Mouse (Mus musculus) spleen, postnatal 36 days (tissue): ENCODE data around the gene Txnrd2.

Experiments
- DNase-seq, 2 experiments: peaks; one replicate each; pipeline ENCODE4 v3.0.0; 2022; ENCODE audit warnings: low spot score in 2 of 2, mixed read lengths in 1 of 2

Gene Txnrd2

DNA sequence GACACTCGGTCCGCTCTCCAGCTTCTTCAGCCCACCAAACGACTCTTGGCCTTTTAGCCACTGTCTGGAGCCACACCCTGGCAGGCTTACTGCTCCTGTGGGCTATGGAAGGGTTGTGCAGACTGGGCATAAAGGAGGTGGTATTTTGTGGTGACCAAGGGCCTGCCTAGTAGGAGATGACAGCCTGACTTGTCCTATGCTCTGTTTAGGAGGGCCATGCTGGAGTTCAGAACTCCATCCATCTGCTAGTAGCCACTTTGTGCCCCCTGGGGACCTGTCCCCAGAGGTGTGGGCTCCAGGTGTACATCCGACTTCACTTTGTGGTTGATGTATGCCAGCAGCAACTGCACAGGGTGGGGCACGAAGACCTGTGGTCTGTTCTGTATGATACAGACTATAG is 32.6 kb upstream of the Txnrd2 start:
- no peak for DNase-seq

DNA sequence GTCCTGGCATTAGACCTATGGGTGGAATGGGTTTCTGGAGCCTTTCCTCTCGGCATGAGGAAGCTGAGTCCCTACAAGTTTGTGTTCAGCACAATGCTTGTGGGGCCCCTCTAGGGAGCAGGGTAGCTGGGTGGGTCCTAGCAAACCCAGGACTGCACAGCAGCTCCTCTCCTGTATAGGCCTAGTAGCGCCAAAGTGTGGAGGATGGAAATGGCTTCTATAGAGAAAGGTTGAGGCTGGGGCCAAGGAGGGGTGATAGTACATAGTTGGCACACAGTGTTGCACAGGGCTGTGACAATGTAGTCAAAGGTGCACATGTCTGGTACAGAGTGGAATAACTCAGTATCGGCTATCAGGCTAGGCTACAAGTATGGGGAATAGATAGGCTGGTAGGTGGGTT is 32.1 kb upstream of the Txnrd2 start:
- DNase-seq = no peak

DNA sequence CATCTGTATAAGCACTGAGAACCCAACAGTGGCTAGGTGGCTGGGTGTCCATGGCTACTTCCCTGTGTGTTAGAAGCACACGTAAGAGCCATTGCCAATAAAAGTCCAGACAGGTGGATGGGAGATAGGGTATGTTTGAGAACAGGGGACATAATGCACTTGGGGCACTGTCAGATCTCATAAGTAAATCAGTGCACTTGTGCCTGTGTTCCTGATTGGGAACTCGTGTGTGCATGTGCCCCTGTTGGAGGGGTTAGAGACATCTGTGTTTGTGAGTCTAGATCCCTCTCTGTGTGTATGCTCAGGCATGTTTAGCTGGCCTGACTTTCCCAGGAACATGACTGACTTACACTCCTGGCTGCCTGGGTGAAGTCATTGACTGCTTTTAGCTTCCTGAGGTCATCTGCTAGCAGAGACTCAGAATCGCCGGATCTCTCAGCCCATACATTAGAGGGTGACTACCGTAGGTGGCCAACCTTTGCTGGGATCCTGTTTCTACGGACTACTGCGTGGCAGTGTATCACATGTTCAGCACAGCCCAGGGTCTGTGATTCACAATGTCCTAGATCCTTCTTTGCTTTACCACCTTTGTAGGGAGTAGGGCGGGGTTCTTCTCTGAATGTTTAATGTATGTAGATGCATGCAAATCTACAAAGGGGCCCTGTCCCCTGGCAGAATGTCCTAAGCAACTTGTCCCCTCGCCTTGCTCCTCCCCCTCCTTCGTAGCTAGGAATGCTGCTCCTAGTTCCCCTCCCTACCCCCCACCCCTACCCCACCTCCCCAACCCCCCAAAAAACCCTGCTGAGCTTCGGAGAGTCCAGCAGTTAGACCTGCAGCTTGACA is 31.2 kb upstream of the Txnrd2 start:
- no peak for DNase-seq

DNA sequence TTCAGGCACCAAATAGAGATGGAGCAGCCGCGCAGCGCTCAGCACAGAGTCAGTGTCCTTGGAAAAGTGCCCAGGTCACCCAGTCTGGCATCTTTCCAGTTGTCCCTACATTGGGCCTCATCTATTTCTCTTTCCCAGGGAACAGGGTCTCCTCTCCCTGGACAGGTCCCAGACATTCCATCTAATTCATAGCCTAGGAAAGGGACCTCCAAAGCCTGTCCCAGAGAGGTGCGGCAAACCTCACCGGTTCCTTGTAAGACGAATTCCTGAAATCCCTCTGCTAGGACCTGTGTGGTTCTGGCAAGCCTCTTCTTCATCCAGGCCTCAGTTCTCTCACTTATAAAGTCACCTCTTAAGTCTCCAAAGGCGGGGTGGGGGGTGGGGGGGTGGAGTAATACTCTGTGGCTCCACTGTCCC is 30.6 kb upstream of the Txnrd2 start:
- no peak for DNase-seq

DNA sequence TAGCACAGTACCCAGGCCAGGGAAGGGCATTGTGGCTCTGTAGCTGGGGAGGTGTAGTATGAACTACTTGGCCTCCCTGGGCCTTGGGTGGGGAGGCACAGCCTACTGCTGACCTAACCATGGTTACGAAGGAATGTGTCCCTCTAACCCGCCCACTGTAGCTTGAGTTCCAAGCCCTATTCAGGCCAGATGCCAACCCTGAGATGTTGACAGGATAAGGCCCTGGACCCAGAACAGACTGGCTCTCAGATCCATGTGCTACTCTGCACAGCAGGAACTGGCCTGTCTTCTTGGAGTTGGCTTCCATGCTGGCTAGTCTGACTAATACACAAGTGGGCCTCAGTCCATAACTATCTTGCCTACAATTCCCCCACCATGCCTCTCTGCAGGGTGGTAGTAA is 30.0 kb upstream of the Txnrd2 start:
- DNase-seq = no peak

DNA sequence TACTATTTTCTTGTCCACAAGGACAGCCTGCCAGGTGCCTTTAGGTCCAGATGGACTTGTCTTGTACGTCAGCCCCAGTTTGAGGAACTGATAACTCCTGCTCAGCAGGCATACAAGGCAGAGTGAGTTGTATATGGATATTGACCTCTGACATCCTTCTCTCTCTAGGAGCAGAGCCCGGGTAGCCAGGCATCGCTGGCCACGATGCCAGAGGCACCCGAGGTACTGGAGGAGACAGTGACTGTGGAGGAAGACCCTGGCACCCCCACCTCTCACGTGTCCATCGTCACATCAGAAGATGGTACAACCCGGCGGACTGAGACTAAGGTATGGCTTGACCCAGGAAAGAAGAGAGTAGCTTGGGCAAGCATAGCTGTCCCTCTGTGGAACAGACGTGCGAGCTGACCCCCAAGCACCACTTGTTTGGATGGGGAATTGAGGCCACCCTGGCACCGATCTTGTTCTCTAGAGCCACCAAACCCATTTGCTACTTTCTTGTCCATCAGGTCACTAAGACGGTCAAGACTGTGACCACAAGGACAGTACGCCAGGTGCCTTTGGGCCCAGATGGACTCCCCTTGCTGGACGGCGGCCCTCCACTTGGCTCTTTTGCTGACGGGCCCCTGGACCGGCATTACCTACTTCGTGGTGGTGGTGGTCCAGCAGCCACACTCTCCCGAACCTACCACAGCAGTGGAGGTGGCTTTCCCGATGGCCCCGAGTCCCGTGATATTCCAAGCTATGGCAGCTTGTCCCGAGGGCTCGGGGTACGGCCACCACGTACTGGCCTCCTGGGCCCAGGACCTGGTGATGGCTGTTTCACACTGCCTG is 29.2 kb upstream of the Txnrd2 start:
- no peak for DNase-seq

DNA sequence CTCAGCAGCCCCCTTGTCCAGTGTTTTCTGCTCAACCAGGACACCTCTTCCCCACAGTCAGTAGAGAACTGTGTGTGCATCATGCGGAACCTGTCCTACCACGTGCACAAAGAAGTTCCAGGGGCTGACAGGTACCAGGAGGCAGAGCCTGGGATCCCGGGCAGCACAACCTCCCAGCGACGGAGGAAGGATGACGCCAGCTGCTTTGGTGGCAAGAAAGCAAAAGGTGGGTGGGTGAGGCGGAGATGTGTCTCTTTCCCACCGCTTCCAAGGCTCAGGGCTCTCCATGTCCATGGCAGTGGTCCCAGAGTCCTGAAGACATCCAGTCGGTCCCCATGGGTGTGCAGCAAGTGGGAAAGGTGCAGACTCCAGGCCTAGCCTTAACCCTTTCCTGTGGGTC is 26.2 kb upstream of the Txnrd2 start:
- no peak for DNase-seq

DNA sequence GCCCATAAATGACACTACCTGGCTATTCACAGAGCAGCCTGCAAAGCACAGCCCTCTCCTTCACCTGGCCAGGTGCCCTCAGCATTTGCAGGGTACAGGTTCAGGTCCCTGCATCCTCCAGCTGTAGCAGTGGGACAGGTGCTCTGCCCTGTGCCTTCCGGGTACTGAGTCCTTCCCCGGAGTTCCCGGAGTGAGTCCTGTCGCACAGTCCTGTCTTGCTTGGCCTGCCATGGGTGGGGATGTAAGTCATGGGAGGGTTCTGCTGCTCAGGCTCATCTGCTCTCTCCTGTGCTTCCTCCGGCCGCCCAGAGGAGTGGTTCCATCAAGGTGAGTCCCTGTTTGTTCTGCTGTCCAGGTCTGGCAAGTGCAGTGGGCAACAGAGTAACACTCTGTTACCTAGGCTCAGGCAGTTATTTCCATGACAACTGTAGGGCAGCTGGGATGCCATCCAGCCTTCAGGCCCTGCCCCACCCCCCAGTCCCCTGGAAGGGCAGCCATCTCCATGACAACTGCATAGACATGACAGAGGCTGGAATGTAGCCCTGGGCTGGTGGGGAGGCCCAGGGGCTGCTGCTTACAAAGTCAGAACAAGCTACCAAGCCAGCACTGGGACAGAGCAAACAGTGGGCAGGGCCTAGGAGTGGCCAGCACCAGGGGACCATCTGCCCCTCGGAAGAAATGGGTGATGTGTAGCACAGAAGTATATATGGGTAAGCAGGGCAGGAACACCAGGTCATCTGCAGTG is 25.5 kb upstream of the Txnrd2 start:
- no peak for DNase-seq

DNA sequence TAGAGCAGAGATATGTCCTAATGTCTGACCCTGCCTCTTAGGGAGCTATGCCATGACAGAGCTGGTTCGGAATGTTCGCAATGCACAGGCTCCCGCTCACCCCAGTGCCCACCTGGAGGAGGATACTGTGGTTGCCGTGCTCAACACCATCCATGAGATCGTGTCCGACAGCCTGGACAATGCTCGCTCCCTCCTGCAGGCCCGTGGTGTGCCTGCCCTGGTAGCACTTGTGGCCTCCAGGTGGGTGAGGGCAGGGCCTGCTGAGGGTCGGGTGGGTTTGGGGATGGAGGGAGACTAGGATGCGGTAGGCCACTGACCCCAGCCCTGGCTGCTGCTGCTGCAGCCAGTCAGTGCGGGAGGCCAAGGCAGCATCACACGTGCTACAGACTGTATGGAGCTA is 22.9 kb upstream of the Txnrd2 start:
- no peak for DNase-seq

DNA sequence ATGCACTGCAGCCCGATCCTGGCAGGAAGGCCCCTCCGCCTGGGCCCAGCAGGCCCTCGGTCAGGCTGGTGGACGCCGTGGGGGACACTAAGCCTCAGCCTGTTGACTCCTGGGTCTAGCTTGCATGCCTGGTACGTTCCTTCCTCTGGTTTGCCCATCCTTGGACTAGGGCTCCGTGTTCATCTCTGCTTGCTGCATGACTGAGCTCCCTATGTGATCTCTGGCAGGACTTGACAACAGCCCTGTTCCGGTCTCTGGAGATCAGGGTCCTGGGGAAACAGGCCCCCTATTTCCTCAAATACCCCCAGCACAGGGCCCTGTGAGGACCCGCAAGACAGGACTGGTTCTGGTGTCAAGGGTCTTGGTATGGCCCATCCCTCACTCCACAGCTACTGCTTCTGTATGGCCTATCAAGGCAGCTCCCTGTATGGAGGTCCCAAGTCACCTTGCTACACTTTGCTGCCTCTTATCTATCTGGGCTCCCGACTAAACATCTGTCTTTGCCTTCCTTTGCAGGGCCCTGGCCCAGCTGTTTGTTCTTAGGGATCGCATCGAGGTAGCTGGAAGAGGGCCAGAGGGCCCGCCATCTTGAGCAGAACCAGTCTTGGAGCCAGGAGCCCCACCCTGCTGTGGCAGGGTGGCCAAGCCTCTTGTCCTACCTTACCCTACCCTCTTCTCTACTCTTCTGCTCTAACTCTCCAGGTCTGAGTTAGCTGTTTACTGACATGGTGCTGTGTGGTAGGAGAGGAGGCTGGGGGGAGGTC is 20.9 kb upstream of the Txnrd2 start:
- peak in 1 of 2 experiments; percentile 52 for DNase-seq

DNA sequence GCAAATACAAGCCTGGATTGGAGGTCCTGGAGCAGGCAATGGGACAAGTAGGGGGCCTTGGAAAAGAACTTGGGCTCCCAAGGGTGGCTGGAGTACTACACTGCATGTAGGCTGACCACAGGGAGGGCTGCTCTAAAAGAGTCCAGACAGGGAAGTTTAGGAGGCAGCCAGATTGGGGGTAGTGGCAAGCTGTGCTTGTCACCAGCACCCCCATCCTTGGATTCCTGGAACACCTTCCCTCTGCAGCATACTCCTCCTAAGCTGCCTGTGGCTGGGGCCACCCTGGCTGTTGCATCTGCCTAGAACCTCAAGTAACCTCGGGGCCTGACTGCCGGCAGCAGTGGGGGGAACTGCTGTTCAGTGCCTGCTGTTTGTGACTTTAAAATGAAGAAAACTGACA is 20.3 kb upstream of the Txnrd2 start:
- DNase-seq = no peak

DNA sequence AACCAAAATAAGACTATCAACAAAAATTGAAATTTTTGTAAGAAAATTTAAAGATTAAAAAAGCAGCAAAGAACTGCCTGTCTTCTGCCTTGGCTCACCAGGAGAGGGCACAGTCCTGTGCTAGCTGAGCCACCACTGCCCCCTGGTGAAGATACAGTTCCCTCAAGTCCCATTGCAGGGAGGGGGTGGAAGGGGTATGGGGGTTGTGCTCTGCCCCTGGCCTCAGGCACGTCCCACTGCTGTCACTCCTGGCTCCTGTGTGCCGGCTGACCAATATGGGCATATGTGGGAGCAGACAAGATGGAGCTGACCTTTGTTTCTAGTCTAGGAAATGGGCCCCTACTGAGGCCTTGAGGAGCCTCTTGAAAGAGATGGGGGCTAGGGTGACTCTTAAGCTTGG is 19.9 kb upstream of the Txnrd2 start:
- peak in 1 of 2 experiments; percentile 53 for DNase-seq

DNA sequence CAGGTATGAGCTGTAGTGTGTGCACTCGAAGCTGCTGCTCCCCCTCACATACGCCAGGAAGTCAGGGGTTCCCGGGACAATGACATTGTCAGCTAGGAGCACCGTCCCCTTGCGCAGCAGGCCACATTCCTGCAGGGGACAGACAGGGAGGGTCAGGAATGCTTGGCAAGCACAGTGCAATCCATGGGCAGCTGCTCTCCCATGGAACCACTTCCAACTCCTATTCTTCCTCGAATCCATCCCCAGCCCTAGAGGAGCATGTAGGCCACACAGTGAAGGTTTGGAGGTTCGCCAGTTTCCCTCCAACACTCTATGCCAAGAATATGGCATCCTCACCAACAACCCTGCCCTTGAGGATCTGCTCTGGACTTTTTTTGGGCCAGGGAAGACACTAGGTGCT is 18.3 kb upstream of the Txnrd2 start:
- no peak for DNase-seq

DNA sequence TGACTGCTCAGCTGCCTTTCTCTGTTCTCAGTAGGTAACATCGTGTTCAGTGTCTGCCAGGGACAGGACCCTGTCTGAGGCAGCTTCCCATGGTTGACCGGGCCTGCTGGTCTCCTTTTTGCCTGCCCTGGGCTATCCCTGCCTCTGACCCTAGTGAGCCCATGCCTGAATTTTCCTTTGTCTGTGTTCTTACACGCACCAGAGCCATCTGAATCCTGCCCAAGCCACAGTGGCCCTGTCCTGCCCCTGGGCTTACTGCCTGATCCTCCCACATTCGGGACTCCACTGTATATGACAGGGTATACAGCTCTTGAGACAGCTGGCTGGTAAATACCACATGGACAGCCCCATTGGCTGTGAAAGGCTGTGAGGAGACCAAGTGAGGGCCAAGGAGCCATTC is 16.4 kb upstream of the Txnrd2 start:
- DNase-seq = no peak

DNA sequence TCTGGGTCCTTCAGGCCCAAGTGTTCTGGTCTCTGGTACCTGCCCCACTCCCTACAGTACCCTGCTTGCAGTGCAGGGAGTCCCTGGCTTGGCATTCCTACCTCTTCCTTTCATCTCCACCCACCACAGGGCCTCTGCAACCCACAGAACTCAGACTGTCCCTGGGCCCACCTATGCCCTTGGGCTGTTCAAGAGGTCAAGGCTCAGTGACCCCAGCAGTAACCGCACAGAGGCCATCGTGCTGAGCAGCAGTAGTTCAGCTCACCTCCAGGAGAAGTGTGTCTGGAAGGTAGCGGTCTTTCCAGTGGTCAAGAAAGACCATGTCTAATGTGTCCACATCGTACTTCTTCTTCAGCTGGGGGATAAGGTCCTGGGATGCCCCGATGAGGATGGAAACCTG is 15.8 kb upstream of the Txnrd2 start:
- DNase-seq = no peak

DNA sequence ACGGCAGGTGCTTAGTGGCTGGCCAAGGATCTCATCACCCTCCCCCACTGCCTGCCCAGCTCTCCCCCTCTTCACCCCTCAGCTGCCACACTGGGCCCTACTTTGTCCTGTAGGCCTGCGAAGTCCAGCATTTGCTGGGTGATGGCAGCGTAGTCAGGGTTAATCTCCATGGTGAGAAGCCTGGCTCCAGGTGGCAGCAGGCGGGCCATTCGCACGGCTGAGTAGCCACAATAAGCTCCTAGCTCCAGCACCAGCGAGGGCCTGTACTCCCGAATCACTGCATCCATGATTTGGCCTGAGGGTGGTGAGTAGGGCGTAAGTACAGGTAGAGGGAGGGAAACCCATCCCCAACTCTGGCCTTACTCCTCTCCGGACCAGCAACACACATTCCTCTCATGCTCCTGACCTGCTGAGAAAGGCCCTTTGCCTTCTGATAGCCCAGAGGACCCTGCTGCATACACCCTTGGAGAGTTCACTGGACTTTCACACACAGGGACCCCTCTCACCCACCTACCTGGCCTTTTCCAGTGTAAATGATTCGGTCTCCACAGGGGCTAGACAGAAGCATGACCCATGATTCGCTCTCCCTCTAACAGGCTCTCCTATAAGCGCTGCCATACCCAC is 15.0 kb upstream of the Txnrd2 start:
- DNase-seq = no peak

DNA sequence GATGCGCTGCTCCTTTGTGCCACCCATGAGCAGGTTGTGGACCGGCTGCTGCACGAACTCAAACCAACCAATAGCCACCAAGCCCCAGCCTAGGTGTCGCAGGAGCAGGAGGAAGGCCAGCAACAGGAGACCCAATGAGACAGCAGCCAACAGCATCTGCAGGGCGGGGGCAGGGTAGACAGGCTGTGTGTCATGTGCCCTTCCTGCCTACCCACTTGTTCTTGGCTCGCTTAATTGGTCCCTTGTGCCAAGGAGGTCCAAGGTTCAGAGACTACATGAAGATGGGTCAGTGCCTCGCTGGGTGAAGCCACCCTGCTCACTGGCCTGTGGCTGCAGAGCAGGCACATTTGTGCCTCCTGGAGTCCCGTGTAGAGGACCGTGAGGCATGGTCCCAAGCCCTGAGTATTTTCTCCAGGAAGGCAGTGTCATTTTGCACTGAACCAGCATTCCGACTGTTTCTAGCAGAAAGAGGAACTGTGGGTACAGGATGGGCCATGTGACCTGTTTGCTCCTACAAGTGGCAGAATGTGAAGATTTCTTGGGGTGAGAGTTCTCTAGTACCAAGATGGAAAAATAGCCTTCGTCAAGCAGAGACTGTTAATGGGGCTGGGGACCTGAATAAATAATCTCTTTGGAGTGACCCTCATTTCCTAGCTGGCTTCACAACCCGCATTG is 14.2 kb upstream of the Txnrd2 start:
- peak in 1 of 2 experiments; percentile 51 for DNase-seq

DNA sequence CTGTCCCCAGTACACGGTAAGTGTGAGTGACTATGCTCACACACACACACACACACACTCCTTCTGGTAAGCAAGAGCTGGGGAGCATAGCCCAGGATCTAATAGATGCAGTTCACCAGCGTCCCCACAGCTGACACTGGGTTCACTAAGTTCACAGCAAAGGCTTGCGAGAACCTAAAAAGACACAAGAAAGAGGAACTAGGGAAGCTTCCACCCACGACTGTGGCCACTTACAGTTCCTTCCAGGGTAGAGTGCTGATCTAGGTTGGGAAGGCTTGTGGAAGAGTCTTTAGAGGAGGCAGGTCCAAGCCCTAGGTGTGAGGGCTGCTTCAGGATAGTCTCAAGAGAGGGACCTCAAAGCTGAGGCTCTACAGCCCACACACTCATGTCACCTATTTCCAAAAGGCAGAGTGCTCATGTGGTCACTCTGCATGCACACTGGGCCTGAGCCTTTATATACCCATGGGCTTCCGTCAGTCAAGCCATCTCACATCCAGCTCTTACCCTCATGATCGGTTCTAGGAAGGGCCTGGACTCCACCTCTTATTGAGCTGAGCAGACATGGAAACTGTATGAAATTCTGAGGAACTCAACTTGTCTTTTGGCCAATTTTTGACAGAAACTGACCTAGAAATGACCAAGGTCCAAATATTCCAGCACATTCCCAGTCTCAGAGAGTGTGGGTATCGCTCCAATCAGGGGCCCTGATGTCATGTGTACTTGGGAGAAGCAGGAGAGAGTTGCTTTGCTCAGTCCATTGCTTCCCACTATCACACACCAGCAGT is 13.0 kb upstream of the Txnrd2 start:
- DNase-seq = peak; percentile 47 to 61

DNA sequence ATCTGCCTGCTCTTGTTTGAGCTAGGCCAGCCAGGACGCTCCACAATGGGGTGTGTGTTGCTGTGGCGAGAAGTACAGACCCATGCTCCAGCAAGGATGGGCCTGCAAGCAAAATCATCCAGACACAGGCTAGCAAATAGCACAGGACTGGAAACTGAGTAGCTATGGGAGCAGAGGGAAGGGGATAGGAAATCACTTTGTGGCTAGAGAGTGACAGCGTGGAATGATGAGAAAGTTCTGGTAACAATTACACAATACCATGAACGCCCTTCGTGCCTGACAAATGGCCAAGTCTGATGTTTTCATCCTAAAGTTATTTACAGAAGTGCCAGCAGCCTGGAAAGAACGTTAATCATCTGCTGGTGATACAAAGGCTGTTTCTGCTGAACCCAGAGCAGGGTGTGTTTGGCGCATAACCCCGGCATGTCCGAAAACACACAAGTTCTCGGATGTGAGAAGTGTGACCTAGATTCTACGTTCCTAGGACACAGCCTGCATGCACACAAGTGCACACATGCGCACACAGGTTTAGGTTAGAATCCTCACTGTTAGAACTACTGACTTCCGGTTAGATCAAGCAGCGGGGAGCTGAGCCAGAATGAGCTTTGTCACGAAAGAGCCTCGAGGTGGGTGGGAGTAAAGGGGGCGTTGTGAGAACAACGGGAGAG is 10.0 kb upstream of the Txnrd2 start:
- DNase-seq = no peak
